Mouse (Mus musculus) cerebellum, adult 2 months (tissue): ENCODE data around the gene Trpm8.

Experiments
- CTCF ChIP-seq: fragments of 200-500 bp; IDR thresholded peaks from 2 replicates; pipeline ENCODE4 v1.5.1; 2011; ENCODE audit warnings: low read depth, mild to moderate bottlenecking, control low read depth, low read length, moderate library complexity, borderline replicate concordance; ENCODE audit not compliant: insufficient read depth
- POLR2A ChIP-seq: fragments of 200-500 bp; IDR thresholded peaks from 2 replicates; pipeline ENCODE4 v1.6.1; 2011; ENCODE audit warnings: low read length, control low read depth, borderline replicate concordance; ENCODE audit not compliant: insufficient read depth

DNA sequence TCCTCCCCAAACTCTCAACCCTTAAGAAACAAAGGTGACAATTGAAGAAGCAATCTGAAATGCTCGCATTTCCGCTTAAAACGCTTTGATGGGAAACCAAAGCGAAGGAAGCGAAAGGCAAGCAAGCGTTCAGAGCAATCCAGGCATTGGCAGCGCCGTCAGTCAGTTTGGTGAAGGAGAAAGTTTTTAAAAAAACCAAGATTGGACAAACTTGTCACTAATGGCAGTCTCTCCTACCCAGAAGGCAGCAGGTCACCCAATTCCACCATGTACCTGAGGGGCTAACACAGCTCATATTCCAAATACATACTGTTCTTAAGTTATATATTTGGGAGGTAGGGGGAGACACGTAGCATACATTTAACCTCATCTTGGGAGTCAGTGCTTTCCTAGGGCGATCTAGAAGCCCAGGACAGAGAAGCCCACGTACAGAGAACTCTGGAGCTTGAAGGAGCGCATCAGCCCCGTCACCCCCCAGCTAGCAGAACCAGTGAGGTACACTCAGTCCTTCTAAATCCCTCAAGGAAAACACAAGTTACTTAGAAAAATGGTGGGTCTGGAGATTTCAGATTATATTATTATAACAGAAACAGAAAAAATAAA is 2.3 kb upstream of the Trpm8 start:
- TF ChIP-seq CTCF (no peak), POLR2A (no peak)
